Mouse (Mus musculus) T-helper 2 cell (primary cell): ENCODE results near the gene Fam204a.

Source experiments
- in situ Hi-C: fragments of 300-600 bp; cut with MboI, MseI; formaldehyde crosslinking; loops from one replicate; pipeline ENCODE4 v1.15.1; 2025; ENCODE audit warnings: high pct_unique_total_duplicates

The Fam204a gene

GRCm38 (mm10) chr19:60160611-60161274 is 65.8 kb downstream of the Fam204a start:
- in situ Hi-C loops = no loop called here

- in situ Hi-C loops = no loop called here
These were observed 66.7 kb downstream of the Fam204a start for GRCm38 (mm10) chr19:60159827-60160226.

- in situ Hi-C loops = no loop called here
These were observed 71.2 kb downstream of the Fam204a start for GRCm38 (mm10) chr19:60155266-60155665.

GRCm38 (mm10) chr19:60153096-60153495 is 73.4 kb downstream of the Fam204a start:
- in situ Hi-C loops = no loop called here

- in situ Hi-C loops = no loop called here
These were observed 76.4 kb downstream of the Fam204a start for GRCm38 (mm10) chr19:60150056-60150455.

- in situ Hi-C loops = loop anchor here (10.0 kb wide), 1 partner anchor 685 kb away; no protein-coding TSS in a partner anchor
These were observed 77.2 kb downstream of the Fam204a start for GRCm38 (mm10) chr19:60149078-60149960.
